Mouse (Mus musculus) effector memory CD4-positive, alpha-beta T cell, adult 5 months (primary cell): ENCODE data around the gene Itga8. TPM values are rescaled to one million over a fixed set of nuclear protein-coding genes. Genes with fewer than 3 reads are reported as not detected.

Experiments
- polyA plus RNA-seq: library from polyadenylated mRNA; unstranded; fragments of 100-300 nt; shearing (Covaris generic); gene quantifications from one replicate; pipeline ENCODE4 v1.2.1, GENCODE M21; 2017

The Itga8 gene
- polyA plus RNA-seq = not detected

DNA sequence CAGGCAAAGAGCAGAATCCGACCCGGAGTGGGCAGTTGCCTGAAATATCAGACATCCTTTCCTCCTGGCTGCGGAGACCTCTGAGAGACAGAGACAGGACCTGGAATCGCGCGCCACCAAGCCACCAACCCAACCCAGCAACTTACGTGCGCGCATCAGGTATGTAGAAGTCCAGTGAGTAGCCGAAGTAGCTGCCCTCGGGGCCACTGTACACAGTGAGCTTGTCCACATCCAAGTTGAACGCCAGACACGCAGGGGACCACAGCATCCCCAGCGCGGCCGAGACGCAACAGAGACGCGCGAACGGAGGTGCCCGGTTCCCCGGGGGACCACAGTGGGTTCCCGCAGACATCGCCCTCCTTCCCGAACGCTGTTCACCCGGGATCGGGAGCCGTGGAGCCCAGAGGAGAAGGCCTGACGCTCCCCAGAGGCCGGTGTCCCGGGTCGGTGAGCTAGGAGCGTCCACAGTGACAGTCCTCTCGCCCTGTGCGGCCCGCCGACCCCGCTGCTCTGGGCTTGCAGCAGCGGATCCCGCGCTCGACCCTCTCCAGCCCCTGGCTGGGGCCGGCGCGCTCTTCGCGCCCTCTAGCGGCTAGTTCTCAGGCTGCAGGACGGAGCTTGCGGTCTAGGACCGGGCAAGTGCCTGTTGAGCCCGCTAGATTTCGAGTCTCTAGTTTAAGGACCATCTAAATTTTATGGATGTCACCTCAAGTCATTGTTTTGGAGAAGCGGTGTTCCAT is at the start of gene Itga8:
TSS of gene Itga8 (minus strand) at position 492 of the 740 bp plus-strand sequence.

Other genes starting within 250 kb of the Itga8 start
- gene Mindy3, start 117.5 kb upstream of the Itga8 start, polyA plus RNA-seq = 36.7 TPM